Mouse (Mus musculus): ENCODE data around the gene G6pc3. TPM values are rescaled to one million over a fixed set of nuclear protein-coding genes. Genes with fewer than 3 reads are reported as not detected.

G6pc3 gene
- polyA plus RNA-seq (2014; fragmentation: Illumina TruSeq; extraction: RNeasy Lipid Tissue Mini Kit (QIAGEN cat#74804)), result 0.71 TPM

GRCm38 (mm10) chr11:102189461-102190436 lies at the start of gene G6pc3:
Gene G6pc3, plus strand, starts transcription at chr11:102189620.

GRCm38 (mm10) chr11:102145471-102146001 lies 43.9 kb upstream of the G6pc3 start, which contains the start of gene Nags:
Gene Nags, plus strand, starts transcription at chr11:102145513.

GRCm38 (mm10) chr11:102156039-102156785 lies 33.2 kb upstream of the G6pc3 start, which contains the start of gene Tmem101:
Gene Tmem101, minus strand, starts transcription at chr11:102156404.

GRCm38 (mm10) chr11:102184646-102185495 lies 4.5 kb upstream of the G6pc3 start, which contains the start of gene Lsm12:
Gene Lsm12, minus strand, starts transcription at chr11:102185296.

GRCm38 (mm10) chr11:102230006-102230741 lies 40.8 kb downstream of the G6pc3 start, which contains the start of gene Hdac5:
Gene Hdac5, minus strand, starts transcription at chr11:102230166.

Other genes with a start within 250 kb of the G6pc3 start
- not detected for gene Sost, start 222.6 kb upstream of the G6pc3 start, polyA plus RNA-seq (2014; fragmentation: Illumina TruSeq; extraction: RNeasy Lipid Tissue Mini Kit (QIAGEN cat#74804))
- gene Cfap97d1, start 205.3 kb upstream of the G6pc3 start, polyA plus RNA-seq (2014; fragmentation: Illumina TruSeq; extraction: RNeasy Lipid Tissue Mini Kit (QIAGEN cat#74804)), result not detected
- gene Dusp3, start 202.6 kb upstream of the G6pc3 start, polyA plus RNA-seq (2014; fragmentation: Illumina TruSeq; extraction: RNeasy Lipid Tissue Mini Kit (QIAGEN cat#74804)), result 22.0 TPM
- gene Mpp3, start 161.2 kb upstream of the G6pc3 start, polyA plus RNA-seq (2014; fragmentation: Illumina TruSeq; extraction: RNeasy Lipid Tissue Mini Kit (QIAGEN cat#74804)), result 1.6 TPM
- gene Cd300lg, start 148.1 kb upstream of the G6pc3 start, polyA plus RNA-seq (2014; fragmentation: Illumina TruSeq; extraction: RNeasy Lipid Tissue Mini Kit (QIAGEN cat#74804)), result 5.4 TPM
- 0.63 TPM for gene Mpp2, start 101.1 kb upstream of the G6pc3 start, polyA plus RNA-seq (2014; fragmentation: Illumina TruSeq; extraction: RNeasy Lipid Tissue Mini Kit (QIAGEN cat#74804))
- gene Ppy, start 88.3 kb upstream of the G6pc3 start, polyA plus RNA-seq (2014; fragmentation: Illumina TruSeq; extraction: RNeasy Lipid Tissue Mini Kit (QIAGEN cat#74804)), result not detected
- gene Pyy, start 81.8 kb upstream of the G6pc3 start, polyA plus RNA-seq (2014; fragmentation: Illumina TruSeq; extraction: RNeasy Lipid Tissue Mini Kit (QIAGEN cat#74804)), result not detected
- gene Nags, start 44.1 kb upstream of the G6pc3 start, polyA plus RNA-seq (2014; fragmentation: Illumina TruSeq; extraction: RNeasy Lipid Tissue Mini Kit (QIAGEN cat#74804)), result not detected
- gene Tmem101, start 33.2 kb upstream of the G6pc3 start, polyA plus RNA-seq (2014; fragmentation: Illumina TruSeq; extraction: RNeasy Lipid Tissue Mini Kit (QIAGEN cat#74804)), result 6.0 TPM
- 73.6 TPM for gene Lsm12, start 4.3 kb upstream of the G6pc3 start, polyA plus RNA-seq (2014; fragmentation: Illumina TruSeq; extraction: RNeasy Lipid Tissue Mini Kit (QIAGEN cat#74804))
- gene Hdac5, start 40.5 kb downstream of the G6pc3 start, polyA plus RNA-seq (2014; fragmentation: Illumina TruSeq; extraction: RNeasy Lipid Tissue Mini Kit (QIAGEN cat#74804)), result 1.00 TPM
- not detected for gene BC030867, start 59.3 kb downstream of the G6pc3 start, polyA plus RNA-seq (2014; fragmentation: Illumina TruSeq; extraction: RNeasy Lipid Tissue Mini Kit (QIAGEN cat#74804))
- not detected for gene Asb16, start 79.1 kb downstream of the G6pc3 start, polyA plus RNA-seq (2014; fragmentation: Illumina TruSeq; extraction: RNeasy Lipid Tissue Mini Kit (QIAGEN cat#74804))
- 3.6 TPM for gene Tmub2, start 95.3 kb downstream of the G6pc3 start, polyA plus RNA-seq (2014; fragmentation: Illumina TruSeq; extraction: RNeasy Lipid Tissue Mini Kit (QIAGEN cat#74804))
- gene Atxn7l3, start 107.0 kb downstream of the G6pc3 start, polyA plus RNA-seq (2014; fragmentation: Illumina TruSeq; extraction: RNeasy Lipid Tissue Mini Kit (QIAGEN cat#74804)), result 8.8 TPM
- gene Ubtf, start 130.1 kb downstream of the G6pc3 start, polyA plus RNA-seq (2014; fragmentation: Illumina TruSeq; extraction: RNeasy Lipid Tissue Mini Kit (QIAGEN cat#74804)), result 54.4 TPM
- not detected for gene Slc4a1, start 176.6 kb downstream of the G6pc3 start, polyA plus RNA-seq (2014; fragmentation: Illumina TruSeq; extraction: RNeasy Lipid Tissue Mini Kit (QIAGEN cat#74804))
- gene Rundc3a, start 203.8 kb downstream of the G6pc3 start, polyA plus RNA-seq (2014; fragmentation: Illumina TruSeq; extraction: RNeasy Lipid Tissue Mini Kit (QIAGEN cat#74804)), result not detected
- gene Slc25a39, start 218.3 kb downstream of the G6pc3 start, polyA plus RNA-seq (2014; fragmentation: Illumina TruSeq; extraction: RNeasy Lipid Tissue Mini Kit (QIAGEN cat#74804)), result 2.3 TPM
- gene Grn, start 240.7 kb downstream of the G6pc3 start, polyA plus RNA-seq (2014; fragmentation: Illumina TruSeq; extraction: RNeasy Lipid Tissue Mini Kit (QIAGEN cat#74804)), result 10.5 TPM

Data from ovary, adult 10 weeks (tissue).